Mouse (Mus musculus) MN1 (cell line): ENCODE measurements at regions not wholly inside any gene's neighbourhood (a gene's known extent, or its start where the extent isn't known, plus 50 kb on each side); places are given as distances from the start of the nearest gene placed in this dataset.
A peak's percentile ranks its signal among the peaks of the same experiment; 100 is the strongest.

Source experiments
- DNase-seq: peaks from one replicate; pipeline ENCODE4 v3.0.0-alpha.2; 2016; ENCODE audit warnings: low spot score

DNA sequence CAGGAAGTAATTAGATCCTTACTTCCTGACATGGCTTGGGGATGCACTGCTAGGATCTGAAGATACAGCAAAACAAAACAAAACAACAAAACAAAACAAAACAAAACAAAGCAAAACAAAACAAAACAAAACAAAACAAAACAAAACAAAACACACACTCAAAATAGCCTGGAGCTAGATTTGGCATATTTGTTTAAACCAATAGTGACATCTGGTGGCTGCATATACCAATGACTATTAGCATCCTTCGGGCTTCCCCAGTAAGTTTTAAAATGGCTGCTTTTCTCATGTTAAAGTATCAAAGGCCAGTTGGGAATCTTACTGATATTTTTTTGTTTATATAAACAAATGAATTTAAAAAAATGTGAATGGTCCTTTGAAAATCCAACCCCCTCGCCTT lies 52.9 kb upstream of the Ica1 start:
- peak; percentile 64 for DNase-seq

DNA sequence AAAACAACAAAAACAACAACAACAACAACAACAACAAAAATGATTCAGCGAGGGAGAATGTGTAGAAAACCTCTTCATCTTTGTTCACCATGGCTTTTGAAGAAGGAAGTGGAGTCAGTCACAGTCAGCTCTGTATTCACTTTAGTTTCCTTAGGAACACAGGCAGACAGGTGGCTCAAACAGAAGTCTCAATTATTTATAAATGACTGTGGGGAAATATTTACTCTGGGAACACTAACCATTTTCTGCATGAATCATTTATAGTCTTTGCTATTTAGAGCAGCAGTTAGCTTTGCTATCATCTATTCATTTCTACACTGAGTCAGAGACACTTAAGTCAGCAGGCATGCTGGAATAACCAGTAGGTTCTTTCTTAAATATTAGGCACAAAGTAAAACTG lies 54.6 kb upstream of the Ica1 start:
- DNase-seq, result no peak

DNA sequence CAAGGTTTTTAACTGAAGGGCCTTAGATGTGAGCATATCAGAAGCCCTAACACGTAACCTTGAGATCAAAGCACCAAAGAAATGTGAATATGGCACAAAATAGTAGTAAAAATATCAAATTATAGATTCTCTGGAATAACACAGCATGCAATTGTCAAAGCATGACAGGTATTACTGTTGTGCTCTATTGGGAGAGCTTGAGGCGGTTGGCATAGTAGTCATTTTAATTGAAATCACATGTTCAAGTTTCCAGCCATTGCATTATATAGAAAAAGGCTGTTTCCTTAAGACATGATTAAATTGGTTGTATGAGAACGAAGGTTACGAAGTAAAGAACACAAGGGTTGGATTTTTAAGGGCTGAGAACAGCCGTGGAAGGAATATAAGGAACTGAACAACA lies 75.4 kb upstream of the Ica1 start:
- no peak for DNase-seq

DNA sequence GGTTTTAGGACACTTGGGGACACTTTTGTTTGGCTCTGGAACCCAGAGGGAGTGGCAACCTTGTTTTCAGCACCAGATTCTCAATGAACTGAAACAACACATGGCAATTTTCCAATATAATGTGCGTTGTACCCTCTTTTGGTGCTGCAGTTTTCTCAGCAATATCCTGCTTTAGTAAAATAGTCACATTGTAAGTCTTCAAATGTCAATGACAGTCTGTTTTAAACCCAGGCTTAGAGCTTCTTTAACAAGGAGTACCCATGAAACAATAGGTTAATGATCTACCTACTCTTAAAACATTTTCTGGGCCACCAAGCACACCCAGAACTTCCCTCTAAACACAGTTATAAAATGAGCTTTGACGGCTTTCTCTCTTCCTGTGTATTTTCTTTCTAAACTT lies 82.3 kb upstream of the Ica1 start:
- DNase-seq, result no peak

DNA sequence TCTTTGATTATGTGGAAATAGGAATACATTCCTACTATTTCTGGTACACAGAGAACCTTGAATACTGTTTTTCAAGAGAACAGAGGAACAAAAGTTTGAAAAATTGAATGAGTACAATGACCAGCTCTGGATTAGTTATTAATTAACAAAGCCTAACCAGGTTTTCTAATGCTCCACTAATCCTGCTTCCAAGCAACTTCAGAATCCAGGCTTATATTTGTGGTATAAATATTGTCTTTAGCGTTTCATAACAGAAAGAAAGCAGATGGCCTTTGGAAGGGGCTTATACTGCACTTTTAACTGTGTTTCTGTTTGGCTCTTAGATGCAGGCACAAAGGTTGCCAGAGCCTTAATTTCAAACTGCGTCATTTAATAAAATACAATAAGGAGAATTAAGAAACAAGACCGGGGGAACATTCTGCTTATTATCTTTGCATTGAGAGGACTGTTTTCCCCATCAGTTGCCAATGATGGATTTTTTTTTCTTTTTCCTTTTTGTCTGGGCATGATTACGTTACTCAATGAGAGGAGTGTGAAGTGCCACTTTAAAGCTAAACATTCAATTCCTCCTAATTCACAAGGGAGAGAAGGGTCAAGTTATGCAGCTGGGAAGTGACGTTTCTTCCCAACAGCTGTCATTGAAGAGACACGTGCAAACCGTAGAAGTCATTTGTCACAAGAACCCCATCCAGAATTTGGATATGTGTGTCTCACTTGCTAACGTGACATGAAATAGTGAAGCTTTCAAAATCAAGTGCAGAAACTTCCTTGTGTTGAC lies 84.2 kb upstream of the Nxph1 start:
- DNase-seq, result no peak

DNA sequence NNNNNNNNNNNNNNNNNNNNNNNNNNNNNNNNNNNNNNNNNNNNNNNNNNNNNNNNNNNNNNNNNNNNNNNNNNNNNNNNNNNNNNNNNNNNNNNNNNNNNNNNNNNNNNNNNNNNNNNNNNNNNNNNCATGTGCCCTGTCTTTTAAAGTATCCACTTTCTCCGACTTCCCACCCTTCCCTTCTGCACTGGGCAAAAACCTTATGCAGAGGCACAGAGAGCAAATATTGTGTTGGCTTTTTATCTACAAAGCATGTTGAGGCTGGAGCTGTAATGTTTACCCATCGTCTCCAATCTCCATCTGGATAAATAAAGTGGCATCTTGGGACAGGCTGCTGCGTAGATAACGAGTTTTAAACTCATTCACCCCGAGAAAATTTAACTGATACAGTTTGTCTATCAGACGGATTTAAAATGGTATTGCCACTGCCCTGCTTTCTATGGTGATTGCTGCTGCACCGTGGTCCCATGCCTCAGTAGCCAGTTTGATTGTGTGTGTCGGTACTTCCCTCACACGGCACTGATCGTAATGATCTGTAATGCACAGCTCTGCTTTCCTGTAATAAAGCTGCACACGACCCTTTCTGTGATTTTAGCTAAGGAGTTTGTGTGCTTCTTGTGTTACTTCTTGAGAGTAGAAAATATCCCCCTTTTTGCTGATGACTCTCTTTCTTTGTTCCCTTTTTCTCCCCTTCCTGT lies 70.7 kb upstream of the Nxph1 start:
- DNase-seq, result no peak

DNA sequence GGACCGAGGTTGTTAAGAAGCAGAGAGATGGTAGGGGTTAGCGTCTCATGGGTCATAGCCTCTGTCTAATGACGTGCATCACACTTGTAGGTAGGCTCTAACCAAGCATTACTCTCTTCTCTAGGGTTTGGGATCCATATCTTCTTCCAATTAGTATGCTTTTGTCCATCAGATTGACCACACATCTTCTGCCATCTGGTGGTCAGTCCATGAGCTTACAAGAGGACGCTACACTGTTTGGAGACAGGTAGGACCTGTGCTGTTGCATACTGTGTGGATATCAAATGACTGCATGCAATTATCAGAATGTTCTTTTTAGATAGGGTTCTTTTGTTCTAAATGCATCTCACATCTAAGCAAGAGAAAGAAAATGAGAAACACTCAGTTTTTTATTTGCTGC lies 54.6 kb upstream of the Nxph1 start:
- peak; percentile 7 for DNase-seq

DNA sequence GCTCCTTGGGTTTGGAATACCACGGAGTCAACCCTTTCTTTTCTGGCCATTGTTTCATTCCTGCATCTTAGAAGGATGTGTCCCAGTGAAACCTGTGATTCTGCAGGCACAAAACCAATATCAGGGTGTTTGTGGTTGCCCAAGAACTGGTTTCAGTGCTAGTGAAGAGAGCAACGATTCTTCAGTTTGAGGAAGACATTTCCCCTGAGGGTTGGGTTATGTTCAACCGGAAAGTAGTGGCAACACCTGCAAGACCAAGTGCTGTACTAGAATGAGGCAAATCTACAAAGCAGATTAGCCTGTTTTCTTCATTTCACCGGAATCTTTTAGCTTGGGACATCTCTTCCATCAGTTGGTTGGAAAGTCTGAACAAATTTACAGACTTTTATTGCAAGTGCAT lies 52.1 kb upstream of the Nxph1 start:
- DNase-seq, result no peak

DNA sequence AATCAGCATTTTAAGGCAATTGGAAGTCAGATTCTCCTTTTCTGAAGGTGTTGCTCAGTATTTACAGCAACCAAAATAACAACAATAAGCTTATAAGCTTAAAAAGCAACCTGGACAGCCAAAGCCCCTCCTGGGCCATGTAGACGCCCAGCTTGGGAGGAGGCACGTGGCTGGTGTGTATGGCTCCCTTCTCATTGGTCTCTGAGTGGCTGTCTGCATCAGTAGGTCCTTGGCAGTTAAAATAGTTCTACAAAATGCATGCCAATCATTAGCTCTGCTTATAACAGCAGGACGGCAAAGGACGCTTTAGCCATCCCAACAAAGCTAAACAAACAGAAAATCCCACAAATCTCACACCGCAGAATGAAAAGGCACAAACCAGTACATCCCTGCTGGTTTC lies 51.4 kb upstream of the Nxph1 start:
- DNase-seq, result no peak

DNA sequence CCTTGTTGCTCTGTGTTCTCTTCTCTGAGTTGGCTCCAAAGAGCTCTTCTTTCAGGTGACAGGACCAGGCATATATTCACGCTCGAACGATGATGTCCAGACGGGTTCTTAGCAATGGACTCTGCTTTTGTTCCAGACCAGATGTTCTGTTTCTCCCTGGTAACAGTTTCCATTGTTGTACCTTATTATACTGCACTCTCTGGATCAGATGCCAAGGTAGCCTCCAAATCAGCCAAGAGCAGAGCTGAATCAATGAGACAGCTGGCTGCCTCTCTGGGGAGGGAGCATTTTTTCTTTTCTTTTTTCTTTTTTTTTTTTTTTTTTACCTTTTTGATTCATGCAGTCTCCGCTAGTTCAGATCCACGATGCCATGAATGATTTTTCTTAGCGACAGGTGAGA lies 50.9 kb upstream of the Nxph1 start:
- DNase-seq, result no peak

DNA sequence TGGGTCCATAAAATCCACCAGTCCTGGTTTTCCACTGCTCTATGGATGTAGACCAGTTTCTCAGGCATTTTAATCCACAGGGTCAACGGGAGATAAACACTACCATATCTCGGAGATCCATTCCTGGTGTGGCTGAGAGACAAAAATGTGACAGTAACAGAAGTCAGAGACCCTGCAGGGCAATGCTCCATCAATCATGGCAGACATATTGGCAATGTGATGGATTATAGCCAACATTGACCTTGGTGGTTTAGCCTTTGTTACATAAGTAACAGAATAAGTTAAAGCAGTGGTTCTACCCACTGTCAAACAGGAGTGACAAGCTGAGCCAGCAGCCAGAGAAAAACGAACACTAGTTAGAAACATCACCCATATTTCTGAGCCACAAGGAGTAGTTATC lies 50.0 kb upstream of the Nxph1 start:
- no peak for DNase-seq
